Mouse (Mus musculus) Muller cell, postnatal 12 days (primary cell): ENCODE results near the gene 7530416G11Rik.
A peak's percentile ranks its signal among the peaks of the same experiment; 100 is the strongest.

Source experiments
- DNase-seq: peaks from one replicate; pipeline ENCODE4 v3.0.0-alpha.2; 2015; ENCODE audit errors: inconsistent ontology term

7530416G11Rik gene

DNA sequence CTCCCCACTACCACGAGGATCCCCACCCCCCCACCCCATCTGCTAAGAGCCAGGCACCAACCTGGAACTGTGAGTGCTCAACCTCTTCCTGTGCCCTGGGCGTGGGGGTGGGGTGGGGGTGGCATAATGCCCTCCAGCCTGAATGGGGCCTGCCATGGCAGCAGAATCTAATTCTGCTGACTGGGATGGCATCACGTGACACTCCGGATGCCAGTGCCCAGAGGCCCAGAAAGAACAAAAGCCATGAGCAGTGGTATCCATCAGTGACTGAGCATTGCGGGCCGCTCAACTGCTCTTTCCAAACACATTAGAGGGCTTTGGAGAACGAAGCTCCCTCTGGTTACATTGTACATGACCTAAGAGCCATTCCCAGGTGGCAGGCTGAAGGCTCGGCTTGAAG, at the start of gene 7530416G11Rik:
Gene 7530416G11Rik (minus strand): TSS at position 101 of the 400 bp plus-strand sequence.
- no peak for DNase-seq

DNA sequence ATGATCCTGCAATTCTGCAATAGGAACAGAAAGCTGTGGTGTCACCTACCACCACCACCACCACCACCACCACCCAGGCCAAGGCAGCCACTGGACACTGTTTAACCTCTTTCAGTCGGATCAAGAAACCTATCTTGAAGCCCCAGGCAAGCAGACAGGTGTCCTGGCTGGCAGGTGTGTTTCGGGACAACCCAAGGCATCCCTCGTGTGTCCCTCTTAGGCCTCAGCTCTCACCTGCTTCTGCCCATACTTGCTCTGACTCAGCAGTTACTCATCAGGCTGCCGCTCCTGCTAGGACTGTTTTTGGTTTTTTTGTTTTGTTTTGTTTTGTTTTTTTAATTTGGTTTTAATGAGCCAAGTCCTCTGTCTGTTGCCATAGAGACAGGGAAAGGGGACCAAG, 43.5 kb upstream of the 7530416G11Rik start:
- DNase-seq: no peak

DNA sequence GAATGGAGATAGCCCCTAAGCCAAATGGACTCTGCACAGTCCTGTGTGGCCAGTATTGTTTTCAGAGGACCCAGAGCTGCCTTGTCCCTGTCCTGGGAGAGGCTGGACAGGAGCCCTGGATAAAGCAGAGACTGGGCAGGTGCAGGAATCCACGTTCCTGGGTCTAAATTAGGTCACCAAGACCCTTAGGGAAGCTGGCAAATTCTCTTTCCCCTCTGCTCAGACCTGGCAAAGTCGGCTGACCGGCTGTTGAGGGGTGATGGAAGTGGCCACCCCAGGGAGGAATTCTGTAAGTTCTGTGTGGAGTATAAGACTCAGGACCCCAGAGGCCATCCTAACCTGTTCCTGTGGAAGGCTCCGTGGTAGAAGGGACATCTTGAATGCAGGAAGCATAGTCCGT, 42.3 kb upstream of the 7530416G11Rik start:
- no peak for DNase-seq

DNA sequence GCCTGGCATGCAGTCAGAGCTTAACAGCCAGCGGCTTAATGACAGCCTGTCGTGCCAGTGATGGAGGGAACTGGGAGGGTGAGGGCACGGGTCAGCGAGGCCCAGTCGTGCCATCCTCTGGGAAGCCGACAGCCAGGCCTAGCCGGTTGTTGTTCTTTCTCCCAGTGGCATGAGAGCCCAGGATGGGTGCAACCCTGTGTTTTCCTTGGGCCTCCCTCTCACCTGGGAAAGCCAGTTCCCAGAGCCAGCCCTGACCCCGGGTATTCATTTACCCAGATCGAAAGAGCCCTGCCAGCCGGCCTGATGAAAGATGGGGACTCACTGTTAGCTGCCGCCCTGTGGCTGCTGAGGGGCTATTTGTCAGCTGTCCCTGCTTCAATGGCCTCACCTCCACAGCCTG, 35.1 kb upstream of the 7530416G11Rik start:
- DNase-seq: no peak

DNA sequence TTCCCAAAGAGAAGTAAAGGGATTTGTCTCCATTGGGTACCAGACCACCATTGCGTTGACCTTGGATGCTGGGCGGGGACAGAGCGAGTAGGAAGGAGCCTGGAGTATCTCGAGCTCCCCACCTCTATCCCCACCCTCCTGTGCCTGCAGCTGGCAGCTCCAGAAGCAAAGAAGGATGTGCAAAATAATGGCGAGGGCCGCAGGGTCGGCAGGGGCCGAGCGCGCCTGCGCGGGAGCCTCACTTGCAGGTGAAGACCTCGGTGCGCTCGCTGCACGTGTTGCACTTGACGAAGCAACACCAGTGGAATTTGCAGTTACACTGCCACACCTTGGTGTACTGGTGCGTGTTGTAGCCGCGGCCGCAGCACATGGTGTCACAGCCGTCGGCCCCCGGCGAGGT, 34.1 kb upstream of the 7530416G11Rik start:
- no peak for DNase-seq

DNA sequence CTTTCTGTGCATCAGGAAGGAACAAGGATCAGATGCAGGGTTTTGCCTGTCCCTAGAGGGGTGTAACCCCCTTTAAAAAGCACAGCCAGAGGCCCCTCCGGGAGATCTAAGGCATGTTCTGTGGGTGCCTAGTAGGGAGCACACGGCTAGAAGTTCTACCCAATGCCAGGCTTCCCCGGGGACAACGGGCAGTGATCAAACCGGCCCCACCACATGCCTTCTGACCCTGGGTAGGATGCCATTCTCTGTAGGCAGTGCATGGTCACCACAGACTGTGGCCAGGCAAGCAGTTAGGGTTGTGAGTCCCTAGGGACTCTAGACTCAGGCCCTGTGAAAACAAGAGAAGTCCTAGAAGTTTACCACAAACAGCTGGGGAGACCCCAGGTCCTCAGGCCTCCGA, 31.6 kb upstream of the 7530416G11Rik start:
- DNase-seq: no peak

DNA sequence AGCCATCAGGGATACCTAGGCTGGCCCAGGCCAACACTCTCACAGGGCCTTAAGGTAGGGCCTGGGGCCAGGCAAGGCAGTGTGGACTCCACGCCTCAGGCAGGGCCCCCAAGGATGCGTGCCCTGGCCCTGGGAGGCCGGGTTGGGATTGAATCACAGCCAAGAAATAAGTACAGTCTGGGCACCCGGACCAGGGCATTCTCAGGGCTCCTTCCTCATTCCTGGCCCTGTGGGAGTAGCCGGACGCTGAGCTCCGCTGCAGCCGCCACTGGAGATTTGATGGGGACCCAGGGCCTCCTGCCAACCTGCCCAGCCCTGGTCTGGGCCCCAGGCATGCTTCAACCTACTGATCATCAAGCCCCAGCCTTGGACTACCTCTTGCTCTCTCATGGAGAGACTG, 31.2 kb upstream of the 7530416G11Rik start:
- DNase-seq: peak; percentile 48

DNA sequence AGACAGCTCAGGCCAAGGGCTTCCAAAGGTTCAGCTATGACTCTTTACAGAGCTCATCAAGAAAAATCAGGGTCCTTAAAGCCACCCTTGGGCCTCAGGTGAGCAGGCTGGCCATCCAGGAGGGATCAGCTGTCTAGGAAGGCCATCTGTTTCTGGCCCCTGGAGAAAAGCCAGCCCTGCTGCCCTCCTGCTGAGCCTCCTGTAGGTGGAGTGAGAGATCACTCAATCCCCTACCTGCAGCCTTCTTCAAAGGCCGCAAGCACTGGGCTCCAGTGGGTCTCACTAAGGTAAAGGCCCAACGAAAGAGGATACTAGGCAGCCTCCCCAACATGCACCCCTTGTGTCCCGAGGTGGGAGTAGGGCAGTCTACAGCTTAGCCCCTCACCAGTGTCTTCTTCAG, 29.0 kb upstream of the 7530416G11Rik start:
- no peak for DNase-seq

DNA sequence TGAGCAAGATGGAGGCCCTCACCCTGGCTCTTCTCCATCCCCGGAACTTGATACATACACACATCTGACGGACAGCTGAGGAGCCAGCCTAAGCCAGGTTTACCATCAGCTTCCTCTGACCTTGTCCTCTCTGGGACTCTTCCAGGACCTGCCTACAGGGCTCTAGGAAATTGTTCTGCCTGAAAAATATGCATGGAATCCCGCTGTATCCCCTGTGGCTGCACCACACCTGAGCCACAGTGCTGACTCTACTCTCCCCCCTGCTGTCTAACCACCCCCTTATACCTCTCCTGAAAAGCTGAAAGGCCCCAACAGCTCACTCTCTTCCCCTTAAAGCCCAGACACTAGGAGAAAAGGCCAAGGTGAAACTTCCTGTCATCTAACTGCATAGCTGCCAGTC, 26.9 kb upstream of the 7530416G11Rik start:
- no peak for DNase-seq

DNA sequence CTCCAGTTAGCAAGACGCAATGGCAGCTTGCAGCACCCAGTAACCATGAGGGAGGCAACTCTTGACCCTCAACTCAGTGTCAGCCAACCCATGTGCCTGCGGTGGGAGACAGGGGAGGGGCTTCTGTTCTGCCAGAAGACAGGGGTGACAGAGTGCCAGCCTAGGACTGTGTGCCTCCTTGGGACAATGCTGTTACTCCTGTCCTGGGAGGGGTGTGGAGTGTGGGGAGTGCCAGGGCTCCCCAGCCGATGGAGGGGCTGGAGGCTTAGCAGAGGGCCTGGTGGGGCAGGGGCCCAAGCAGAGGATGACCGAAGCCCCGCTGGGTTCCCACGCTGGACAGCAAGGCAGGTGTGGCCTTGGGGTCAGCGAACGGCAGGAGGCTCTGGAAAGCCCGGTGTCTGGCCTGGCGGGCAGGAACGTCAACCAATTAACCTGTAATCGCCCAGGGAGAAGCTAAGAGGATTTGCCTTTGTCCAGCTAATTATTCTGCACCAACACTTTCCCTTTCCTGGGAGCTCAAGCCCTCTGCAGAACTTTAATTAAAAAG, 21.4 kb upstream of the 7530416G11Rik start:
- DNase-seq: no peak

DNA sequence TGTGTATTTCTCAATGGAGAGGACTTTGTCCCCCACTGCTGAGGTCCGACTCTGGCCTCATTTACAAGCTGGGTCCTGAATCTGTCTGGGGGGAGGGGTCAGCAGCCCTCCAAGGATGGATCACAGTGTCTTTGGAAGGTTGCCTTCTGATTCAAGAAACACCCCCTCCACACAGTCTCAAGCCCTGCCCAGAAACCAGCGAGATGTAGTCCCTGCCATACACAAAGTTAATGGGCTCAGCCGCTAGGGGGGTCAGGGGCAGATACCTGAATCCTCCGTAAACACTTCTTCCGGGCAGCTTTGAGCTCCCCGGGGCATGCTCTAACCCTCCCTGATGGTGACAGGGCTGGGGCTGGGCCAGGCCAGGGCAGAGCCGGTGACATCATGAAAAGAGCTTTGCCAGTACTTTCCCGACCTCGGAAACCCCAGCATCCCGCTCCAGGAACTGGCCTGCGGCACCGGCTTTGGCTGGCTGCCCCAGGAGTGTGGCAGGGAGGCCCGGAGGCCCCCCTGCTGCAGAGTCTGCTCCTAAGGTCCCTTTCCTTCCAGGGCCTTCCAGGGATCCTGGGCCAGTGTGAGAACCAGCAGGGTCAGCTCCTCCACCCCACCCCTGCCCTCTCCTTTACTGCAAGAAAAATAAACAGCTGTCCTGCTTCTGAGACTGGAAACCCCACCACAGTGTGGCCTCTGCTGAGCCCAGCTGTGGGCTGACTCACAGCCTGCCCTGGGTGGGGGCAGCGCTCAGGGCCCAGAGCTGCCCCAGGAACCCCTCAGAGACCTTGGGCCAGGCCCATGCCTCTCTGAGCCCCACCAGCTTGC, 20.4 kb upstream of the 7530416G11Rik start:
- DNase-seq: peak; percentile 91

DNA sequence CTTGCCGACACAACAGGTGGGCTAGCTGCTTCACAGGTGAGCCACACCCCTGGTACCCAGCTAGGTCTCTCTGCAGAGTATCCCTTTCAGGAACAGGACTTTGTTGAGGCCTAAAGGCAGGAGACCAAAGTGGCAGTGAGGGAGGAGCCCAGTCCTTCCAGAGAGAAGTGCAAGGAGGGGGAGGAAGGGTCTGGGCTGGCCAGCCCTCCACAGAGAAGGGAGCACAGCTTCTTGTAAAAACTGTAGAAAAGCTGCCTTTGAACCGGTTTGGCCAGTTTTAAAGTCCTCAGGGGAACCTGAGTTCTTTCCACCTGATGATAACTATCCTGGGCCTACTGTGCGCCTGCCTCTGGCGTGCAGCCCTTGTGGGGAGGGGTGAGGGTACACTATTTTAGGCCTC, 16.4 kb upstream of the 7530416G11Rik start:
- DNase-seq: no peak

DNA sequence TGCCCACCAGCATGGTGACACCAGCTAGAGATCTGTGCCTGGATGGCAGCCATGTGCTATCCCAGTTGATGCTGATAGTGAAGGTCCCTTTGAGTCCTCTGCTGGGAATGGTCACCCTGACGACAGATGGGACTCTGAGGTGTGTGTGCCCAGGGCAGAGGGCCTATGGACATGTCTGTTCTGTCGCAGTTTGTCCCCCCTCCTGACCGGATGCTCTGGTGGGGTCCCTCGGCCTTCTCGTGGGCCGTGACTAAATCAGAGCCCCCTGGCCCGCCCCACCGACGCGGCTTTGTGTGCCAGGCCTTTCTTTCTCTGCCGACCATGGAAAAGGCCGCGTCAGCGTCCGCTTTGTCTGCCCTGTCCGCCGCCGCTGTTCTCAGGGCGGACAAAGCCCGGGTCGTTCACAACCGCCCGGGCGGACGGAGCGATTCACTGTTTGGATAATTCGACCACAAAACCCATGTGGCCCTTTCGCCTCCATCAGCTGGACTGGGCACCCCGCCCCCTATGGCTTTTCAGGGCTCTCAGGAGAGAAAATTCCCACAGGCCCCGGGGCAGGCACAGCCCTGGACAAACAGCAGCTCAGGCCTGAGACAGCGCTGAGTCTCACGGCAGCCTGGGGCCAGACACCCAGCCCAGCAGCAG, 4.5 kb upstream of the 7530416G11Rik start:
- DNase-seq: peak; percentile 88

DNA sequence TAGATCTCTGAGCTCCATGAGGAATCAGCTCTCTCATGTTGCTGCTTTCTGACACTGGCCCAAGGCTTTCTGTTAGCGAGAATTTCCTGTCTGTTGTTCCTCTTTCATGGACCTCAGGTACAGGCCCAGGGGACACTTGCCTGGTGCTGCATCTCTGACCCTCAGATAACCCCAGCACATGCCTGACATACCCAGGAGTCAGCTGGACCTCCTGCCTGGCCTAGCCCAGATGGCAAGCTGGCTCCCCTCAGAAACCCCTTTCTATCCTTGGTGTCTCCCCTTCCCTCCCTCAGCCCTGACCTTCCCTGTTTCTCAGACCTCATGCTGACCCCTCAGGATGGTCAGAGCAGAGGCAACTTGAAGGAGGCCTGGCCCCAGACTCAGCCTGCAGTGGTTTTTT, 3.7 kb upstream of the 7530416G11Rik start:
- DNase-seq: no peak

DNA sequence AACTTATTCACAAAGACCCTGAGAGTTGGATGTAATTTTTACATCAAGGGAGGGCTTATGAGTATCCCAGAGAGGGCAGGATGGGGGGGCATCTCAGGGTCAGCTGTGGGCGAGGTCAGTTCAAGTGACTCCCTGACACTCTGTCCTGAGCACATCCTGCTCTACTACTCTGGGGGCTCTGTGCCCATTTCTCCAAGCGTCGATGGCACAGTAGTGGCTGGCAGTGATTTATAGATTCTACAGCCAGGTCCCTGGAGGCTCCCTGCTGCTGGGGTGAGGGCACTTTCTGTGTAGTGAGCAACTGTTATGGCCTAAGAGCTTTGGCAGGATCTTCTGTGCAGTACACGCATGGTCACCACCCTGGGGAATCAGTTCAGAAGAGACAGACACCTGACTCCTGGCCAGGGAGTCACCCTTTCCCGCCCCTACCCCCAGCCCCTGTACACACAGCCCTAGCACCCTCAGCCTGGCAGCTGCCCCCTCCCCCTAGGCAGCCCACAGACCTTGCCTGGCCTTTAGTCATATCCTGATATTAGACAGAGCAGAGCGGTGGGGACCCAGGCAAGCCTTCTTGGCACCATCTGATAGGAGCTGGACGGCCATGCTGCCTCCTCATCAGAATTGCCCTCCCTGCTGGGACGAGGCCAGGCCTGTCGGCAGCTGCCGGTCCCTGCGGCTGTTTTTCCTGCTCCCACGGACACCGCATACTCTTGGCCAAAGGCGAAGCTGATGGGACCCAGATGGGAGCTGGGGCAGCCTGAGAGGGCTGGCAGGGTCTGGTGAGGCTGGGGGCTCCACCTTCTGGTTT, 2.3 kb upstream of the 7530416G11Rik start:
- peak; percentile 89 for DNase-seq

DNA sequence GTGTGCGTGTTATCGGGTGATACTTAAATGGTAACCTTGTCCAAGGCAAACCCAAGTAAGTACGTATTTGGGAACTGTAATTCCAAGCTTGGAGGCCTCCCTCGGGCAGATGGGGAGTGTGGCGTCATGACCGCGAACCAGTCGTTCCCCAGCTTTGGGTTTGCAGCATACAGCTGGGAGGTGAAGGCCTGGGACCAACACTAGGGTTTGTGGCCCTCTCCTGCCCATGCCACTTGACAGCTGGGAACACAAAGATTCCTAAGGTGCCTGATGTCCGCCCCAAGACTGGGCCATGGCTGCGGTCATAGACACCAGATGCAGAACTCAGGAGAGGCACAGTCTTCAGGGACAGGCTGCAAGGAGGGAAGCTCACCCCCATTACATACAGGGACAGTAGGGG, 2.8 kb downstream of the 7530416G11Rik start:
- no peak for DNase-seq

DNA sequence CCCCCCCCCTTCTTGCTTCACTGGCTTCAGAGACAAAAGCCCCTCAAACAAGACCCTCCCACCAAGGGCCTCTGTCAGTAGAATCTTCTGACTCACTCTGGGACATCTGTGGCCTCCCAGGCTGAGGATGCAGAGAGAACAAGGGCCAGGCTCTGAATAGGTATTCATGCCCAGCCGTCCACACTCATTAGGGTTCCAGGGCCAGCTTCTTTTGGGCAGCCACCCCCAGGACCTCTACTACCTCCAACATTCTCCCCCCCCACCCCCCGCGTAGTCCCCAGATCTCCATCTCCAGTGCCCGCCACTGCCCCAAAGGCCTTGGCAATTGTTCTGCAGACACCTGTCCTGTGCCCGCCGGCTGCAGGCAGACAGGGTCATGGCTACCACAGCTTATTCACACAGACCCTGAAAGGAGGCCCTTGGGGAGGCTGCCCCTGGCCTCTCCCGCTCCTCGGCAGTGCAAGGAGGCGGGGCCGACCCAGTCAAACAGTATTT, 5.0 kb downstream of the 7530416G11Rik start:
- peak; percentile 70 for DNase-seq

DNA sequence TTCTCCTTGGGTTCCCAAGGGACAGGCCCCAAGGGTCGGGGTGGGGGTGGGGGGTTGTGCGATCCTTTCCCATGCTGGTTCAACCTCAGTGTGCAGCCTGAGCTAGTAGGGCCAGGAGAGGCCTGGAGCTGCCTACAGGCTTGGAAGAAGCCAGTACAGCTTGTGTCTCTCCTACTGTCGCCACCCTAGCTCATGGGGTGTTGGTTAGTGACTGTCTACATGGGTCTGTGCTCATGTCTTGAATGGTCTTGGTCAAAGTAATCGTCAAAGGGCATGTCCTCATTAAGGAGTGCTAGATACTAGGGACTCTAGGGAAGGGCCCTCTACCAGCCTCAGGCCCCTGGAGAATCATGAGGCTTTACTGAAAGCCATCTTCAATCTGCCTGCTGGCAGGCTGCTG, 5.5 kb downstream of the 7530416G11Rik start:
- no peak for DNase-seq

DNA sequence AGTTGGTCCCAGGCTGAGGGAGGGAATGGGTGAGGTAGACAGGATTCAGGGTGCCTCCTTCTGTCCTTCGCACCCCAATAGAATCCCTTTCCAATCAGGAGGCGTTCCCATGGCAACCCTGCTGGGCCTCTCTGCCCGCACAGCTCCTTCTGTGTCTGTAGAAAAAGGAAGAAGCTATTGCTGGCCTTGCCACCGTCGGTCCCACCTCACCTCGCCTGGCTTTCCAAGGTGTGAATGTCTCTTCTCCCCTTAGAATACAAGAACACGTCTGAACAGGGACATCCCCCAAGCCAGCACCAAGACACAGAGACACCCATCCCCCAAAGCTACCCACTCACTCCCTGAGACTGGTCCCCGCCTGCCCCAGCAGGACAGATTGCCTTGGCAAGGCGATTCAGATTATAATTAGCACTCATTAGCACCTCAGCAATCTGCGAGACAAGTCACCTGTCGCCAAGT, 8.8 kb downstream of the 7530416G11Rik start:
- DNase-seq: no peak

DNA sequence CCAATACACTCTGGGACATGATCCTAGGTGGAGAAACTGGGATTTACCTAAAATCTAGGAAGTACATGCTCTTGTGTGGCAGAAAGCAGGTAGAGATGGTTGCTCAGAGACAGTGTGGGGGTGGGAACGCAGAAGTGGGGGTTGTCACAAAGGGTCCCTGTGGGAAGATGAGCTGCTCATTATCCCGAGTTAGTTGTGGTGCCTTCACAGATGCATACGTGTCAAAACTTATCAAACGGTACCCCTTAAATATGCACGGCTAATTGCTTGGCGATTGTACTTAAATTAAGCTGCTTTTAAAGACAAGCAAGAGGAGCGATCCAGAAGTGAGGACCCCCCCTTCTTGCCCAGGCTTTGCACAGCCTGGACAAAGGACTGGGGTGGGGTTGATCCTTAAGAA, 13.3 kb downstream of the 7530416G11Rik start:
- DNase-seq: no peak

DNA sequence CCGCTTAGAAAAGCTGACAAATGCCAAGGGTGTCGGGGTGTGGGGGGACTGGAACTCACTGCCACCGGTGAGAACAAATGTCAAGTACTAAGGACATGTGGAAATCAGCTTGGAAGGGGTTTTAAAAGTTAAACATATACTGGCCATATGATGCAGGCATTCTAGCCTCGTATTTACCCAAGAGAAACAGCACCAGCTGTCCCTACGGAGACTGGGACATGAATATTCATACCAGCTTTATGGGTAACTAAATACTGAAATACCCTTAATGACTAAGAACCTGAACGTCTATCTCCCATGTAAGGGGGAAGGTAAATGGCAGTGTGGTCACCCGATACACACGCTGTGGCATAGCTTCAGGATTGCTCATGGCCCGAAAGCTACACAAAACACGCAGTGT, 14.1 kb downstream of the 7530416G11Rik start:
- no peak for DNase-seq

DNA sequence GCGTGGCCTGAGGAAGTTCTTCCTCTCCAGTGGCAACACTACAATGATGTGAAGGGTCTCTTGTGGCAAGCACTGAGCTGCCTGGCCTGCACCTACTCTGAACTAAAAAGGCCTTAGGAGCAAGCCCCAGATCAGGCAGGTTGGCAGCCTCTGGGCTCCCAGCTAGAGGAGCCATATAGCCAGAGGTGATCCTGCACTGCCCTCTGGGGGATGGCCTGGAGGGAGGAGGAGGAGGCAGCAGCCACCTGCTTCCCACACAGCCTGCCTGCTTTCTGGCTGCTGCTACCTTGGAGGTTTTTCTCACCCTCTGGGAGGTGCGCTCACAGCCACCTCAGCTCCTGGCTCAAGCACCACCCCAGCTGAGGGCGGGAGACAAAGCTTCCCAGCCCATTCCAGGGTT, 22.4 kb downstream of the 7530416G11Rik start:
- DNase-seq: no peak
